Mouse (Mus musculus): ENCODE measurements around the gene Camta2. TPM values are rescaled to one million over a fixed set of nuclear protein-coding genes. Genes with fewer than 3 reads are reported as not detected.

The Camta2 gene
- polyA plus RNA-seq (2015; fragmentation: Nextera tagmentation; extraction: Ambion mirVana), result 14.2 and 15.8 TPM in 2 replicates

- under 1% methylated on average over 55 of the region's 55 CpGs for WGBS
- peak; percentile 89 for ATAC-seq (ENCODE audit: insufficient read depth, low FRiP score)
Observed at GRCm38 (mm10) chr11:70687601-70688199, at the start of gene Camta2. Gene Camta2 (minus strand): TSS chr11:70688105.

GRCm38 (mm10) chr11:70733256-70733655 is 45.4 kb upstream of the Camta2 start:
- Histone ChIP-seq H3K4me2 (ENCODE audit: low read depth, low read length) (no peak overlapping the region), H3K4me3 (replicated peaks; ENCODE audit: low read length) (no peak overlapping the region), H3K27ac (ENCODE audit: low read length) (no peak overlapping the region), H3K9me3 (replicated peaks; ENCODE audit: control insufficient read depth, low read length) (no peaks in the 10 kb centered on the region), H3K27me3 (ENCODE audit: control insufficient read depth, insufficient read depth, low read length) (no peaks in the 10 kb centered on the region), H3K9ac (ENCODE audit: low read length) (no peak overlapping the region), H3K4me1 (ENCODE audit: control insufficient read depth, insufficient read depth, low read length) (no peaks in the 10 kb centered on the region), H3K36me3 (ENCODE audit: control insufficient read depth, insufficient read depth, low read length) (no peaks in the 10 kb centered on the region)
- WGBS, result 55% methylated on average over 5 of the region's 5 CpGs
- no peak for ATAC-seq (ENCODE audit: insufficient read depth, low FRiP score)

More at GRCm38 (mm10) chr11:70687601-70688199, at the start of gene Camta2:
- Histone ChIP-seq H3K9me3 (replicated peaks; ENCODE audit: control insufficient read depth, low read length) (no peaks in the 10 kb centered on the region), H3K4me3 (replicated peaks; ENCODE audit: low read length) (peak within 1 kb of the TSS; percentile 85), H3K4me1 (ENCODE audit: control insufficient read depth, insufficient read depth, low read length) (peaks cover 19% of the 10 kb centered on the region), H3K36me3 (ENCODE audit: control insufficient read depth, insufficient read depth, low read length) (no peaks in the 10 kb centered on the region), H3K27ac (ENCODE audit: low read length) (peak within 1 kb of the TSS; percentile 90), H3K9ac (ENCODE audit: low read length) (peak within 1 kb of the TSS; percentile 95), H3K27me3 (ENCODE audit: control insufficient read depth, insufficient read depth, low read length) (no peaks in the 10 kb centered on the region), H3K4me2 (ENCODE audit: low read depth, low read length) (peak within 1 kb of the TSS; percentile 80)

- H3K9ac ChIP-seq (ENCODE audit: low read length), result no peak overlapping the region
- H3K4me3 ChIP-seq (replicated peaks; ENCODE audit: low read length), result no peak overlapping the region
- H3K27me3 ChIP-seq (ENCODE audit: control insufficient read depth, insufficient read depth, low read length), result no peaks in the 10 kb centered on the region
- no peak overlapping the region for H3K27ac ChIP-seq (ENCODE audit: low read length)
- ATAC-seq (ENCODE audit: insufficient read depth, low FRiP score), result no peak
- no peaks in the 10 kb centered on the region for H3K9me3 ChIP-seq (replicated peaks; ENCODE audit: control insufficient read depth, low read length)
- WGBS, result 62% methylated on average over 5 of the region's 5 CpGs
- H3K4me1 ChIP-seq (ENCODE audit: control insufficient read depth, insufficient read depth, low read length), result no peaks in the 10 kb centered on the region
- H3K4me2 ChIP-seq (ENCODE audit: low read depth, low read length), result no peak overlapping the region
- H3K36me3 ChIP-seq (ENCODE audit: control insufficient read depth, insufficient read depth, low read length), result 0 out of 2 replicates have a peak, but pooled peaks cover 9% of the 10 kb centered on the region
Observed at GRCm38 (mm10) chr11:70731178-70731577, 43.3 kb upstream of the Camta2 start.

- Histone ChIP-seq H3K4me3 (replicated peaks; ENCODE audit: low read length) (no peak overlapping the region), H3K36me3 (ENCODE audit: control insufficient read depth, insufficient read depth, low read length) (0 out of 2 replicates have a peak, but pooled peaks cover 9% of the 10 kb centered on the region), H3K27ac (ENCODE audit: low read length) (no peak overlapping the region), H3K9me3 (replicated peaks; ENCODE audit: control insufficient read depth, low read length) (no peaks in the 10 kb centered on the region), H3K27me3 (ENCODE audit: control insufficient read depth, insufficient read depth, low read length) (no peaks in the 10 kb centered on the region), H3K4me2 (ENCODE audit: low read depth, low read length) (no peak overlapping the region), H3K9ac (ENCODE audit: low read length) (no peak overlapping the region), H3K4me1 (ENCODE audit: control insufficient read depth, insufficient read depth, low read length) (no peaks in the 10 kb centered on the region)
- ATAC-seq (ENCODE audit: insufficient read depth, low FRiP score), result 0 out of 2 replicates have a peak, but pooled peaks have one; percentile 44
- WGBS, result 67% methylated on average over 9 of the region's 9 CpGs
Observed at GRCm38 (mm10) chr11:70730427-70731038, 42.6 kb upstream of the Camta2 start.

GRCm38 (mm10) chr11:70727385-70727784 is 39.5 kb upstream of the Camta2 start:
- WGBS, result 67% methylated on average over 5 of the region's 5 CpGs
- H3K9me3 ChIP-seq (replicated peaks; ENCODE audit: control insufficient read depth, low read length), result no peaks in the 10 kb centered on the region
- H3K36me3 ChIP-seq (ENCODE audit: control insufficient read depth, insufficient read depth, low read length), result peaks cover 18% of the 10 kb centered on the region
- H3K4me1 ChIP-seq (ENCODE audit: control insufficient read depth, insufficient read depth, low read length), result no peaks in the 10 kb centered on the region
- no peak overlapping the region for H3K27ac ChIP-seq (ENCODE audit: low read length)
- H3K4me3 ChIP-seq (replicated peaks; ENCODE audit: low read length), result no peak overlapping the region
- no peak for ATAC-seq (ENCODE audit: insufficient read depth, low FRiP score)
- no peak overlapping the region for H3K9ac ChIP-seq (ENCODE audit: low read length)
- H3K4me2 ChIP-seq (ENCODE audit: low read depth, low read length), result no peak overlapping the region
- H3K27me3 ChIP-seq (ENCODE audit: control insufficient read depth, insufficient read depth, low read length), result no peaks in the 10 kb centered on the region

GRCm38 (mm10) chr11:70726585-70726984 is 38.7 kb upstream of the Camta2 start:
- no peaks in the 10 kb centered on the region for H3K27me3 ChIP-seq (ENCODE audit: control insufficient read depth, insufficient read depth, low read length)
- H3K4me3 ChIP-seq (replicated peaks; ENCODE audit: low read length), result no peak overlapping the region
- 82% methylated on average over 2 of the region's 2 CpGs for WGBS
- peaks cover 23% of the 10 kb centered on the region for H3K36me3 ChIP-seq (ENCODE audit: control insufficient read depth, insufficient read depth, low read length)
- ATAC-seq (ENCODE audit: insufficient read depth, low FRiP score), result no peak
- no peaks in the 10 kb centered on the region for H3K4me1 ChIP-seq (ENCODE audit: control insufficient read depth, insufficient read depth, low read length)
- no peaks in the 10 kb centered on the region for H3K9me3 ChIP-seq (replicated peaks; ENCODE audit: control insufficient read depth, low read length)
- H3K4me2 ChIP-seq (ENCODE audit: low read depth, low read length), result no peak overlapping the region
- H3K9ac ChIP-seq (ENCODE audit: low read length), result no peak overlapping the region
- H3K27ac ChIP-seq (ENCODE audit: low read length), result no peak overlapping the region

- no peak overlapping the region for H3K4me3 ChIP-seq (replicated peaks; ENCODE audit: low read length)
- H3K4me2 ChIP-seq (ENCODE audit: low read depth, low read length), result no peak overlapping the region
- no peak for ATAC-seq (ENCODE audit: insufficient read depth, low FRiP score)
- WGBS, result 88% methylated on average over 9 of the region's 9 CpGs
- no peak overlapping the region for H3K9ac ChIP-seq (ENCODE audit: low read length)
- peaks cover 33% of the 10 kb centered on the region for H3K36me3 ChIP-seq (ENCODE audit: control insufficient read depth, insufficient read depth, low read length)
- H3K27me3 ChIP-seq (ENCODE audit: control insufficient read depth, insufficient read depth, low read length), result no peaks in the 10 kb centered on the region
- H3K9me3 ChIP-seq (replicated peaks; ENCODE audit: control insufficient read depth, low read length), result no peaks in the 10 kb centered on the region
- H3K4me1 ChIP-seq (ENCODE audit: control insufficient read depth, insufficient read depth, low read length), result no peaks in the 10 kb centered on the region
- no peak overlapping the region for H3K27ac ChIP-seq (ENCODE audit: low read length)
Observed at GRCm38 (mm10) chr11:70724706-70725105, 36.8 kb upstream of the Camta2 start.

- no peak overlapping the region for H3K4me2 ChIP-seq (ENCODE audit: low read depth, low read length)
- no peaks in the 10 kb centered on the region for H3K4me1 ChIP-seq (ENCODE audit: control insufficient read depth, insufficient read depth, low read length)
- WGBS, result 95% methylated on average over 3 of the region's 3 CpGs
- H3K9ac ChIP-seq (ENCODE audit: low read length), result no peak overlapping the region
- no peaks in the 10 kb centered on the region for H3K27me3 ChIP-seq (ENCODE audit: control insufficient read depth, insufficient read depth, low read length)
- peaks cover 34% of the 10 kb centered on the region for H3K36me3 ChIP-seq (ENCODE audit: control insufficient read depth, insufficient read depth, low read length)
- no peak overlapping the region for H3K27ac ChIP-seq (ENCODE audit: low read length)
- no peaks in the 10 kb centered on the region for H3K9me3 ChIP-seq (replicated peaks; ENCODE audit: control insufficient read depth, low read length)
- no peak overlapping the region for H3K4me3 ChIP-seq (replicated peaks; ENCODE audit: low read length)
- no peak for ATAC-seq (ENCODE audit: insufficient read depth, low FRiP score)
Observed at GRCm38 (mm10) chr11:70721072-70721471, 33.2 kb upstream of the Camta2 start.

GRCm38 (mm10) chr11:70720567-70720966 is 32.7 kb upstream of the Camta2 start:
- Histone ChIP-seq H3K4me1 (ENCODE audit: control insufficient read depth, insufficient read depth, low read length) (no peaks in the 10 kb centered on the region), H3K36me3 (ENCODE audit: control insufficient read depth, insufficient read depth, low read length) (peaks cover 34% of the 10 kb centered on the region), H3K9ac (ENCODE audit: low read length) (no peak overlapping the region), H3K4me3 (replicated peaks; ENCODE audit: low read length) (no peak overlapping the region), H3K27ac (ENCODE audit: low read length) (no peak overlapping the region), H3K4me2 (ENCODE audit: low read depth, low read length) (no peak overlapping the region), H3K27me3 (ENCODE audit: control insufficient read depth, insufficient read depth, low read length) (no peaks in the 10 kb centered on the region), H3K9me3 (replicated peaks; ENCODE audit: control insufficient read depth, low read length) (no peaks in the 10 kb centered on the region)
- ATAC-seq (ENCODE audit: insufficient read depth, low FRiP score), result no peak
- 83% methylated on average over 3 of the region's 3 CpGs for WGBS
